Mouse (Mus musculus) stomach, embryonic 14.5 days (tissue): ENCODE data around the gene Riox1. TPM values are rescaled to one million over a fixed set of nuclear protein-coding genes. Genes with fewer than 3 reads are reported as not detected.

ENCODE experiments used
- ATAC-seq: fragments of 200-750 bp; cut with Nextera tagmentation; 2 replicates; pipeline ENCODE4 v1.8.0; 2017; ENCODE audit warnings: low read depth, moderate TSS enrichment; ENCODE audit not compliant: insufficient number of reproducible peaks, insufficient read depth, low FRiP score
- H3K27ac ChIP-seq: fragments of 300-500 bp; sonication (generic); 2 replicates; pipeline ENCODE4 v1.5.1; 2014; ENCODE audit warnings: mild to moderate bottlenecking, low read length, moderate library complexity, mixed read lengths
- H3K27me3 ChIP-seq: fragments of 300-500 bp; sonication (generic); 2 replicates; pipeline ENCODE4 v1.6.1; 2014; ENCODE audit warnings: low read length, control low read depth, mixed read lengths; ENCODE audit not compliant: control insufficient read depth, insufficient read depth
- H3K36me3 ChIP-seq: fragments of 300-500 bp; sonication (generic); 2 replicates; pipeline ENCODE4 v1.6.1; 2014; ENCODE audit warnings: mild to moderate bottlenecking, control low read depth, low read length, moderate library complexity, mixed read lengths; ENCODE audit not compliant: control insufficient read depth, insufficient read depth
- H3K4me1 ChIP-seq: fragments of 300-500 bp; sonication (generic); 2 replicates; pipeline ENCODE4 v1.6.1; 2014; ENCODE audit warnings: low read length, control low read depth, mixed read lengths; ENCODE audit not compliant: control insufficient read depth, insufficient read depth
- H3K4me2 ChIP-seq: fragments of 300-500 bp; sonication (generic); replicated peaks from 2 replicates; pipeline ENCODE4 v1.6.1; 2014; ENCODE audit warnings: low read depth, low read length, control low read depth
- H3K4me3 ChIP-seq: fragments of 300-500 bp; sonication (generic); 2 replicates; pipeline ENCODE4 v1.5.1; 2014; ENCODE audit warnings: low read depth, low read length, control low read depth
- H3K9ac ChIP-seq: fragments of 300-500 bp; sonication (generic); replicated peaks from 2 replicates; pipeline ENCODE4 v1.6.1; 2014; ENCODE audit warnings: low read depth, mild to moderate bottlenecking, control low read depth, low read length, moderate library complexity, mixed read lengths
- H3K9me3 ChIP-seq: fragments of 300-500 bp; sonication (generic); 2 replicates; pipeline ENCODE4 v1.6.1; 2016; ENCODE audit warnings: low read depth, low read length, control low read depth; ENCODE audit not compliant: control insufficient read depth
- WGBS: fragments of 180-500 bp; shearing (Covaris S2); extraction: QIAGEN DNeasy Blood & Tissue Kit; methylation state at CpG from one replicate; pipeline ENCODE4 v1.1.7; 2014; 5-methylcytosine and 5-hydroxymethylcytosine counted together
- polyA plus RNA-seq: library from polyadenylated mRNA; unstranded; fragments of >200 nt; fragmentation: Nextera tagmentation; extraction: Ambion mirVana; gene quantifications from 2 replicates; pipeline ENCODE4 v1.2.1, GENCODE M21; 2014

The Riox1 gene
- polyA plus RNA-seq, 1 experiment from 2014 or later: 10.1 TPM

GRCm38 (mm10) chr12:83940031-83940430, 10.4 kb upstream of the Riox1 start:
- H3K4me3 ChIP-seq: no peak overlapping the region
- WGBS: 81% methylated on average over 4 of the region's 4 CpGs
- ATAC-seq: no peak
- no peaks in the 10 kb centered on the region for H3K36me3 ChIP-seq
- H3K4me2 ChIP-seq: no peak overlapping the region
- no peaks in the 10 kb centered on the region for H3K9me3 ChIP-seq
- H3K4me1 ChIP-seq: no peaks in the 10 kb centered on the region
- no peak overlapping the region for H3K27ac ChIP-seq
- H3K9ac ChIP-seq: no peak overlapping the region
- no peaks in the 10 kb centered on the region for H3K27me3 ChIP-seq

GRCm38 (mm10) chr12:83941938-83942337, 8.5 kb upstream of the Riox1 start:
- no peaks in the 10 kb centered on the region for H3K36me3 ChIP-seq
- no peak overlapping the region for H3K27ac ChIP-seq
- no peaks in the 10 kb centered on the region for H3K27me3 ChIP-seq
- no peak for ATAC-seq
- 78% methylated on average over 3 of the region's 3 CpGs for WGBS
- no peaks in the 10 kb centered on the region for H3K9me3 ChIP-seq
- H3K4me1 ChIP-seq: no peaks in the 10 kb centered on the region
- no peak overlapping the region for H3K4me3 ChIP-seq
- no peak overlapping the region for H3K4me2 ChIP-seq
- no peak overlapping the region for H3K9ac ChIP-seq

- H3K27me3 ChIP-seq: no peaks in the 10 kb centered on the region
- no peak overlapping the region for H3K9ac ChIP-seq
- H3K4me2 ChIP-seq: no peak overlapping the region
- H3K36me3 ChIP-seq: no peaks in the 10 kb centered on the region
- no peak for ATAC-seq
- H3K4me1 ChIP-seq: peaks cover 7% of the 10 kb centered on the region
- no peaks in the 10 kb centered on the region; the same call in 1 of the 2 replicates for H3K9me3 ChIP-seq
- WGBS: 75% methylated on average over 8 of the region's 8 CpGs
- no peak overlapping the region for H3K4me3 ChIP-seq
- no peak overlapping the region for H3K27ac ChIP-seq
These were observed 3.1 kb upstream of the Riox1 start for GRCm38 (mm10) chr12:83947260-83947811.

- Histone ChIP-seq H3K9me3 (no peaks in the 10 kb centered on the region; the same call in 1 of the 2 replicates), H3K4me3 (no peak overlapping the region), H3K4me2 (no peak overlapping the region), H3K4me1 (peaks cover 12% of the 10 kb centered on the region), H3K27me3 (no peaks in the 10 kb centered on the region), H3K36me3 (0 out of 2 replicates have a peak, but pooled peaks cover 2% of the 10 kb centered on the region), H3K27ac (no peak overlapping the region), H3K9ac (no peak overlapping the region)
- ATAC-seq: no peak
- 74% methylated on average over 4 of the region's 4 CpGs for WGBS
These were observed 1.4 kb upstream of the Riox1 start for GRCm38 (mm10) chr12:83949043-83949442.

GRCm38 (mm10) chr12:83949776-83950492, 474 bp upstream of the Riox1 start:
- Histone ChIP-seq H3K27me3 (no peaks in the 10 kb centered on the region), H3K4me2 (peak overlapping the region; percentile 95), H3K36me3 (0 out of 2 replicates have a peak, but pooled peaks cover 2% of the 10 kb centered on the region), H3K4me3 (peak overlapping the region; percentile 83), H3K27ac (peak overlapping the region; percentile 6; the same call in 1 of the 2 replicates), H3K9ac (peak overlapping the region; percentile 78), H3K4me1 (peaks cover 12% of the 10 kb centered on the region), H3K9me3 (no peaks in the 10 kb centered on the region; the same call in 1 of the 2 replicates)
- ATAC-seq: no peak
- WGBS: 22% methylated on average over 11 of the region's 11 CpGs

- Histone ChIP-seq H3K9me3 (no peaks in the 10 kb centered on the region; the same call in 1 of the 2 replicates), H3K9ac (peak overlapping the region; percentile 78), H3K27me3 (no peaks in the 10 kb centered on the region), H3K4me3 (peak overlapping the region; percentile 83), H3K4me2 (peak overlapping the region; percentile 95), H3K36me3 (0 out of 2 replicates have a peak, but pooled peaks cover 2% of the 10 kb centered on the region), H3K4me1 (peaks cover 12% of the 10 kb centered on the region), H3K27ac (peak overlapping the region; percentile 74)
- ATAC-seq: peak; percentile 64; the same call in 1 of the 2 replicates
- WGBS: under 1% methylated on average over 104 of the region's 116 CpGs
These were observed 663 bp downstream of the Riox1 start for GRCm38 (mm10) chr12:83950840-83951701.

GRCm38 (mm10) chr12:83951711-83952575, 1.5 kb downstream of the Riox1 start:
- H3K9ac ChIP-seq: peak overlapping the region; percentile 78; the same call in 1 of the 2 replicates
- ATAC-seq: no peak
- 0 out of 2 replicates have a peak, but pooled peaks cover 2% of the 10 kb centered on the region for H3K36me3 ChIP-seq
- 57% methylated on average over 32 of the region's 32 CpGs for WGBS
- no peak overlapping the region for H3K27ac ChIP-seq
- no peaks in the 10 kb centered on the region for H3K27me3 ChIP-seq
- H3K4me3 ChIP-seq: peak overlapping the region; percentile 83
- H3K4me1 ChIP-seq: peaks cover 12% of the 10 kb centered on the region
- no peaks in the 10 kb centered on the region; the same call in 1 of the 2 replicates for H3K9me3 ChIP-seq
- H3K4me2 ChIP-seq: peak overlapping the region; percentile 95
